ENCODE assay signal across 16 mouse cellular contexts in genomic region chr4:118256217-118256616, GRCm38 (mm10). TPM values are rescaled to one million over a fixed set of nuclear protein-coding genes. Genes with fewer than 3 reads are reported as not detected.
A peak's percentile ranks its signal among the peaks of the same experiment; 100 is the strongest.
DNase-seq lines count a peak whose midpoint lies in the region; ATAC-seq and TF ChIP-seq lines count a peak whose summit lies in the region.
"Had no signal": no experiment of that assay in that cellular context is flagged by ENCODE, and none has a peak within 500 bp of the region (broad histone marks: within the 10 kb centered on the region; RNA-seq: fewer than 3 reads in every experiment).

No protein-coding gene starts in this region.

- no peak for TF ChIP-seq CTCF in stomach, postnatal 0 days (IDR thresholded peaks at IDR 0.05; ENCODE audit: low read depth)

- ATAC-seq in stomach, embryonic 15.5 days (ENCODE audit: insufficient read depth, low FRiP score, low read depth) = no peak
- ATAC-seq in stomach, postnatal 0 days (ENCODE audit: low FRiP score, low TSS enrichment) = no peak
- ATAC-seq in forebrain, embryonic 14.5 days = peak; percentile 66
- peak; percentile 21; the same call in 1 of the 2 replicates for ATAC-seq in hindbrain, embryonic 16.5 days
- no peak for ATAC-seq in monocyte, adult 5-6 weeks (replicated peaks; ENCODE audit: insufficient number of reproducible peaks, low FRiP score, low TSS enrichment, poor library complexity, severe bottlenecking)
- ATAC-seq: liver, embryonic 12.5 days had no signal

- no peak for TF ChIP-seq EP300 in stomach, postnatal 0 days (optimal IDR thresholded peaks at IDR 0.05)

- H3K4me2 ChIP-seq in stomach, embryonic 15.5 days = no peak overlapping the region
- no peak overlapping the region for H3K4me2 ChIP-seq in stomach, postnatal 0 days (replicated peaks; ENCODE audit: low read depth)
- no peak overlapping the region for H3K4me2 ChIP-seq in forebrain, embryonic 14.5 days (ENCODE audit: low read length)
- no peak overlapping the region for H3K4me2 ChIP-seq in hindbrain, embryonic 16.5 days (ENCODE audit: low read length)
- H3K4me2 ChIP-seq: embryonic facial prominence, embryonic 13.5 days; heart, embryonic 11.5 days; kidney, embryonic 15.5 days; liver, embryonic 12.5 days had no signal

- DNase-seq in stomach, postnatal 0 days (ENCODE audit: low spot score) = no peak
- peak; percentile 78 for DNase-seq in forebrain, embryonic 14.5 days (ENCODE audit: low spot score)
- peak; percentile 20 for DNase-seq in thymus, postnatal 25 days
- DNase-seq in ovary, postnatal 36 days (ENCODE audit: low spot score) = no peak
- DNase-seq in testis, postnatal 10 days (ENCODE audit: low spot score) = no peak
- DNase-seq: cerebellum, postnatal 25 days; heart, postnatal 4 days; lung, postnatal 14 days had no signal

- 69% methylated on average over 12 of the region's 12 CpGs for WGBS in stomach, embryonic 15.5 days
- 68% methylated on average over 12 of the region's 12 CpGs for WGBS in stomach, postnatal 0 days
- 35% methylated on average over 12 of the region's 12 CpGs for WGBS in forebrain, embryonic 14.5 days
- 41% methylated on average over 12 of the region's 12 CpGs for WGBS in hindbrain, embryonic 16.5 days

- H3K9me3 ChIP-seq in stomach, embryonic 15.5 days = no peaks in the 10 kb centered on the region
- H3K9me3 ChIP-seq in stomach, postnatal 0 days (ENCODE audit: control insufficient read depth, low read length) = no peaks in the 10 kb centered on the region
- no peaks in the 10 kb centered on the region for H3K9me3 ChIP-seq in forebrain, embryonic 14.5 days (replicated peaks; ENCODE audit: control insufficient read depth, low read length)
- no peaks in the 10 kb centered on the region for H3K9me3 ChIP-seq in hindbrain, embryonic 16.5 days (ENCODE audit: control insufficient read depth, low read length)
- H3K9me3 ChIP-seq: embryonic facial prominence, embryonic 13.5 days; kidney, embryonic 15.5 days; liver, embryonic 12.5 days had no signal

- no peaks in the 10 kb centered on the region for H3K27me3 ChIP-seq in stomach, embryonic 15.5 days (replicated peaks)
- H3K27me3 ChIP-seq in stomach, postnatal 0 days (ENCODE audit: control insufficient read depth, insufficient read depth, low read length) = no peaks in the 10 kb centered on the region
- H3K27me3 ChIP-seq in forebrain, embryonic 14.5 days (replicated peaks; ENCODE audit: control insufficient read depth, insufficient read depth, low read length) = no peaks in the 10 kb centered on the region
- H3K27me3 ChIP-seq in hindbrain, embryonic 16.5 days (replicated peaks; ENCODE audit: control insufficient read depth, insufficient read depth, low read length) = no peaks in the 10 kb centered on the region
- H3K27me3 ChIP-seq: embryonic facial prominence, embryonic 13.5 days; kidney, embryonic 15.5 days had no signal

- H3K9ac ChIP-seq in stomach, embryonic 15.5 days = no peak overlapping the region
- H3K9ac ChIP-seq in stomach, postnatal 0 days (ENCODE audit: low read length) = no peak overlapping the region
- H3K9ac ChIP-seq in forebrain, embryonic 14.5 days (ENCODE audit: low read length) = no peak overlapping the region
- H3K9ac ChIP-seq in hindbrain, embryonic 16.5 days (ENCODE audit: low read depth, low read length) = no peak overlapping the region
- H3K9ac ChIP-seq: embryonic facial prominence, embryonic 13.5 days; kidney, embryonic 15.5 days; liver, embryonic 12.5 days had no signal

- peaks cover 17% of the 10 kb centered on the region for H3K4me1 ChIP-seq in stomach, embryonic 15.5 days
- 0 out of 2 replicates have a peak, but pooled peaks cover 5% of the 10 kb centered on the region for H3K4me1 ChIP-seq in stomach, postnatal 0 days (replicated peaks; ENCODE audit: control insufficient read depth, insufficient read depth)
- H3K4me1 ChIP-seq in forebrain, embryonic 14.5 days (ENCODE audit: control insufficient read depth, insufficient read depth, low read length) = peaks cover 28% of the 10 kb centered on the region
- peaks cover 21% of the 10 kb centered on the region for H3K4me1 ChIP-seq in hindbrain, embryonic 16.5 days (ENCODE audit: control insufficient read depth, insufficient read depth, low read depth, low read length)

- peak overlapping the region; percentile 35; the same call in 1 of the 2 replicates for H3K27ac ChIP-seq in stomach, embryonic 15.5 days
- no peak overlapping the region for H3K27ac ChIP-seq in stomach, postnatal 0 days (replicated peaks)
- peak overlapping the region; percentile 66 for H3K27ac ChIP-seq in forebrain, embryonic 14.5 days (ENCODE audit: low read depth, low read length)
- H3K27ac ChIP-seq in hindbrain, embryonic 16.5 days (ENCODE audit: low read depth, low read length) = peak overlapping the region; percentile 27; the same call in 1 of the 2 replicates
- H3K27ac ChIP-seq: embryonic facial prominence, embryonic 13.5 days; kidney, embryonic 15.5 days; liver, embryonic 12.5 days had no signal

- H3K4me3 ChIP-seq in stomach, embryonic 15.5 days (replicated peaks) = no peak overlapping the region
- no peak overlapping the region for H3K4me3 ChIP-seq in stomach, postnatal 0 days (ENCODE audit: low read depth, low read length)
- H3K4me3 ChIP-seq in forebrain, embryonic 14.5 days (ENCODE audit: low read depth, low read length) = no peak overlapping the region
- H3K4me3 ChIP-seq in hindbrain, embryonic 16.5 days (ENCODE audit: low read length) = no peak overlapping the region
- H3K4me3 ChIP-seq: embryonic facial prominence, embryonic 13.5 days; kidney, embryonic 15.5 days; liver, embryonic 12.5 days; myocyte had no signal

- H3K36me3 ChIP-seq in stomach, embryonic 15.5 days = peaks cover 33% of the 10 kb centered on the region
- H3K36me3 ChIP-seq in stomach, postnatal 0 days (ENCODE audit: control insufficient read depth, insufficient read depth, low read length) = peaks cover 8% of the 10 kb centered on the region
- H3K36me3 ChIP-seq in forebrain, embryonic 14.5 days (ENCODE audit: control insufficient read depth, insufficient read depth, low read length) = peaks cover 48% of the 10 kb centered on the region
- H3K36me3 ChIP-seq in hindbrain, embryonic 16.5 days (ENCODE audit: control insufficient read depth, insufficient read depth, low read length) = peaks cover 21% of the 10 kb centered on the region

RNA-seq across cellular contexts. Expression of gene Ptprf, which starts 35.0 kb away (rescaled TPM):
- 79.2 and 85.6 TPM in 2 replicates for polyA plus RNA-seq in stomach, embryonic 15.5 days (2015; fragmentation: Nextera tagmentation; extraction: Ambion mirVana)
- polyA plus RNA-seq in stomach, postnatal 0 days (2015; fragmentation: Nextera tagmentation; extraction: Ambion mirVana) = 30.1 and 34.1 TPM in 2 replicates
- polyA plus RNA-seq in forebrain, embryonic 14.5 days (2014; fragmentation: Nextera tagmentation; extraction: Ambion mirVana) = 42.0 and 50.2 TPM in 2 replicates
- 71.7 and 88.1 TPM in 2 replicates for polyA plus RNA-seq in hindbrain, embryonic 16.5 days (2015; fragmentation: Nextera tagmentation; extraction: Ambion mirVana)
- total RNA-seq in monocyte, adult 5-6 weeks (2017) = not detected in 3 replicates

Comparison
In these comparisons a context has a peak if more than half of its experiments do, and no peak if none do; other contexts are left out.
1. ATAC-seq: peak in forebrain, embryonic 14.5 days (single experiment) and hindbrain, embryonic 16.5 days (single experiment); none in stomach, embryonic 15.5 days (single experiment), stomach, postnatal 0 days (single experiment) and monocyte, adult 5-6 weeks (single experiment).
2. DNase-seq: peak in forebrain, embryonic 14.5 days (single experiment) and thymus, postnatal 25 days (single experiment); none in stomach, postnatal 0 days (single experiment), ovary, postnatal 36 days (single experiment) and testis, postnatal 10 days (single experiment).